Mouse (Mus musculus): ENCODE data around the gene Olfr549.

DNA sequence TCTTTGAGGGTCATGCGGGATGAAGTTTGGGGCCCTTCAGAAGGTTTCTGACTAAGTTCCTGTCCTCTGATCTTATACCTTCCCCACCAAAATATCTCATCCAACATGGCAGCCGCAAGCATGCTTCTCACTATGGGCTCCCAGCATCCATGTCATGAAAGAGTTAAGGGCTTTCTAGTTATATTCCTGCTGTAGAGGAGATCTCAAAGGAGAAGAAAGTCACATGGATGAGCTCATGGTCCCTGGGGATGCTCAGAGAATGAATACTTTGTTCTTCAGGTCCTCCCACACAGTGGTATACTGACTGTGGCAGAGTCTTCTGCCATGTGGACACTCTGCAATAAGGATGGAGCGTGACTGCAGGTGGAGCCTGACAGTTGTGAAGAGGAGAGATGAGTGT, at the start of gene Olfr549:
- no peak for TF ChIP-seq POLR2A (IDR thresholded peaks at IDR 0.05; ENCODE audit: borderline replicate concordance, extremely low read depth, low read depth, low read length)
- no peak for TF ChIP-seq CTCF (IDR thresholded peaks at IDR 0.05; ENCODE audit: insufficient read depth, low read length)
